Mouse (Mus musculus): Measurements from ENCODE around the gene Mylk3. TPM values are rescaled to one million over a fixed set of nuclear protein-coding genes. Genes with fewer than 3 reads are reported as not detected.

Gene Mylk3
- polyA plus RNA-seq, 1 experiment from 2014 or later = 57.2 TPM

Other genes starting within 250 kb of the Mylk3 start
- gene Cks1brt, start 234.4 kb downstream of the Mylk3 start, polyA plus RNA-seq (2015; fragmentation: Nextera tagmentation; extraction: Ambion mirVana) = not detected in 2 replicates
- not detected in 2 replicates for gene Olfr371, start 160.4 kb downstream of the Mylk3 start, polyA plus RNA-seq (2015; fragmentation: Nextera tagmentation; extraction: Ambion mirVana)
- gene Orc6, start 86.7 kb downstream of the Mylk3 start, polyA plus RNA-seq (2015; fragmentation: Nextera tagmentation; extraction: Ambion mirVana) = 80.8 and 84.4 TPM in 2 replicates
- 85.1 and 92.3 TPM in 2 replicates for gene Vps35, start 86.5 kb downstream of the Mylk3 start, polyA plus RNA-seq (2015; fragmentation: Nextera tagmentation; extraction: Ambion mirVana)
- 14.8 and 15.6 TPM in 2 replicates for gene 4921524J17Rik, start 46.5 kb upstream of the Mylk3 start, polyA plus RNA-seq (2015; fragmentation: Nextera tagmentation; extraction: Ambion mirVana)
- 17.7 and 22.1 TPM in 2 replicates for gene Gpt2, start 106.2 kb upstream of the Mylk3 start, polyA plus RNA-seq (2015; fragmentation: Nextera tagmentation; extraction: Ambion mirVana)
- 62.3 and 67.5 TPM in 2 replicates for gene Dnaja2, start 169.0 kb upstream of the Mylk3 start, polyA plus RNA-seq (2015; fragmentation: Nextera tagmentation; extraction: Ambion mirVana)